Mouse (Mus musculus): ENCODE results near the gene Crb2. TPM values are rescaled to one million over a fixed set of nuclear protein-coding genes. Genes with fewer than 3 reads are reported as not detected.

Gene Crb2
- total and polyA plus RNA-seq, 3 experiments, result not detected

DNA sequence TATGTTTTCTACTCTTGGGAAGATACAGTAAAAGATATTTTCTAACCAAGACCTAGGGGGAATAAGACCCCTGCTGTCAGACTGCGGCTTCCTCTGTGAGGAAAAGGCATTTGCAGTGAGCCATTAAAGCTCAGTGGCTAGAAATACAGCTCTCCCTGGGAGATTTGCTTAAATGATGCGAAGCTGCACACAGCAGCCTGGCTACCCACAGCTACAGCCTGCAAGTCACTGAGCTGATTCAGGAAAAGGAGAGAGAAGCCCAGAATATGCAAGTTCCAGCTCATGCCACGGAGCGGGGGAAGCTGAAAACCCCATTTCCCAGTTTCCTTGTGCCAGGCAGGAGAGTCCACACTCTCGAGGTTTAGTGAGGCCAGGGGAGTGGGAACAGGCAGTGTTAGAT, 46.1 kb downstream of the Crb2 start:
- no peaks in the 10 kb centered on the region for H3K36me3 ChIP-seq (ENCODE audit: control insufficient read depth in 1 of 2, insufficient read depth in 2 of 2, low read length in 2 of 2)

DNA sequence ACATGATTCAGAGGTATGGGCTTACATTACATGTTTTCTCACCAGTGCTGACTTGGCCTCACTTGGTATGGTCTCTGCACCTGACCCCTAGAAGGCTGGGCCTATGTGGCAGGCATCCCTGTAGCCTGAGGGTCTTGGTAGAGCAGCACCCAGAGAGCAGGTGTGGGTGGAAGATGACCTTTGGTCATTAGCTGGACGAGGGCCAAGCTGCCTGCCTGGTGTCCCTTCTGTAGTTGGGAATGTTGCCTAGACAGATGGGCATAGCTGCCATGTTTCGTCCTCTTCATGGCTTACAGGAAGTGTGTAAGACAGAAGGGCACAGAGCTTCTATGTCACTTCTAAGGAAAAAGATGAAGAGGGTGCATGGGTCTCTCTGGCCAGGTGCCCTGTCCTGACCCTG, 47.8 kb downstream of the Crb2 start:
- Histone ChIP-seq H3K4me3 (ENCODE audit: control insufficient read depth in 1 of 2, insufficient read depth in 1 of 2, low read depth in 2 of 2, low read length in 2 of 2) (no peak overlapping the region), H3K9me3 (replicated peaks; ENCODE audit: insufficient read depth, low read length) (no peaks in the 10 kb centered on the region), H3K27me3 (ENCODE audit: control insufficient read depth in 1 of 2, insufficient read depth in 2 of 2, low read length in 2 of 2) (no peaks in the 10 kb centered on the region), H3K4me1 (ENCODE audit: control insufficient read depth in 1 of 2, insufficient read depth in 2 of 2, low read length in 2 of 2) (no peaks in the 10 kb centered on the region), H3K27ac (ENCODE audit: control insufficient read depth, low read depth, low read length) (no peak overlapping the region), H3K9ac (ENCODE audit: control insufficient read depth, low read depth, low read length, poor library complexity, severe bottlenecking) (no peak overlapping the region), H3K79me2 (ENCODE audit: control insufficient read depth, insufficient read depth, low read length, poor library complexity) (no peaks in the 10 kb centered on the region), H3K36me3 (ENCODE audit: control insufficient read depth in 1 of 2, insufficient read depth in 2 of 2, low read length in 2 of 2) (no peaks in the 10 kb centered on the region)
- no peak for DNase-seq (ENCODE audit: low read depth, low spot score)
- TF ChIP-seq POLR2AphosphoS5 (IDR thresholded peaks at IDR 0.05; ENCODE audit: borderline replicate concordance, low read depth, low read length) (no peak), ZMIZ1 (IDR thresholded peaks at IDR 0.05; ENCODE audit: low read depth, low read length) (no peak), NRF1 (IDR thresholded peaks at IDR 0.05; ENCODE audit: insufficient read depth, low read depth, low read length, poor library complexity, severe bottlenecking) (no peak), MEF2A (IDR thresholded peaks at IDR 0.05; ENCODE audit: extremely low read depth, insufficient replicate concordance, low read depth, low read length, poor library complexity, severe bottlenecking) (no peak), USF2 (IDR thresholded peaks at IDR 0.05; ENCODE audit: borderline replicate concordance in 1 of 2, insufficient read depth in 1 of 2, low read depth in 1 of 2, low read length in 2 of 2) (no peak), E2F4 (IDR thresholded peaks at IDR 0.05; ENCODE audit: borderline replicate concordance, low read depth, low read length) (no peak), MYB (IDR thresholded peaks at IDR 0.05; ENCODE audit: low read depth, low read length) (no peak), NELFE (IDR thresholded peaks at IDR 0.05; ENCODE audit: low read depth, low read length) (no peak), ETS1 (IDR thresholded peaks at IDR 0.05; ENCODE audit: low read depth, low read length) (no peak), CHD1 (IDR thresholded peaks at IDR 0.05; ENCODE audit: low read depth, low read length) (no peak), ELF1 (IDR thresholded peaks at IDR 0.05; ENCODE audit: low read depth, low read length) (no peak), POLR2AphosphoS2 (IDR thresholded peaks at IDR 0.05; ENCODE audit: low read length) (no peak), ZKSCAN1 (IDR thresholded peaks at IDR 0.05; ENCODE audit: low read depth, low read length) (no peak), POLR2A (IDR thresholded peaks at IDR 0.05; ENCODE audit: control insufficient read depth in 1 of 2, insufficient read depth in 1 of 2, low read depth in 1 of 2, low read length in 2 of 2, poor library complexity in 1 of 2) (no peak), RCOR1 (IDR thresholded peaks at IDR 0.05; ENCODE audit: low read depth, low read length) (no peak), HCFC1 (IDR thresholded peaks at IDR 0.05; ENCODE audit: low read depth, low read length) (no peak), BHLHE40 (IDR thresholded peaks at IDR 0.05; ENCODE audit: borderline replicate concordance, low read depth, low read length) (no peak), MAZ (IDR thresholded peaks at IDR 0.05; ENCODE audit: low read depth, low read length) (no peak), USF1 (IDR thresholded peaks at IDR 0.05; ENCODE audit: low read depth, low read length) (no peak), SMC3 (IDR thresholded peaks at IDR 0.05; ENCODE audit: low read depth, low read length) (no peak)

More for the DNA sequence above, 46.1 kb downstream of the Crb2 start:
- H3K27ac ChIP-seq (ENCODE audit: control insufficient read depth, low read depth, low read length), result no peak overlapping the region
- H3K9ac ChIP-seq (ENCODE audit: control insufficient read depth, low read depth, low read length, poor library complexity, severe bottlenecking), result no peak overlapping the region
- no peak for DNase-seq (ENCODE audit: low read depth, low spot score)
- H3K9me3 ChIP-seq (replicated peaks; ENCODE audit: insufficient read depth, low read length), result no peaks in the 10 kb centered on the region
- no peaks in the 10 kb centered on the region for H3K79me2 ChIP-seq (ENCODE audit: control insufficient read depth, insufficient read depth, low read length, poor library complexity)
- TF ChIP-seq MYB (IDR thresholded peaks at IDR 0.05; ENCODE audit: low read depth, low read length) (no peak), SMC3 (IDR thresholded peaks at IDR 0.05; ENCODE audit: low read depth, low read length) (no peak), JUND (IDR thresholded peaks at IDR 0.05; ENCODE audit: low read depth, low read length) (no peak), MYC (IDR thresholded peaks at IDR 0.05; ENCODE audit: low read depth, low read length) (no peak)
- no peaks in the 10 kb centered on the region for H3K27me3 ChIP-seq (ENCODE audit: control insufficient read depth in 1 of 2, insufficient read depth in 2 of 2, low read length in 2 of 2)
- H3K4me3 ChIP-seq (ENCODE audit: control insufficient read depth in 1 of 2, insufficient read depth in 1 of 2, low read depth in 2 of 2, low read length in 2 of 2), result no peak overlapping the region
- H3K4me1 ChIP-seq (ENCODE audit: control insufficient read depth in 1 of 2, insufficient read depth in 2 of 2, low read length in 2 of 2), result no peaks in the 10 kb centered on the region
